Mouse (Mus musculus) layer of hippocampus, adult 9-10 months (tissue): ENCODE results near the gene Tceal5.

ENCODE experiments used
- DNase-seq: peaks from one replicate; pipeline ENCODE4 v3.0.0; 2022; ENCODE audit warnings: low spot score

Gene Tceal5

GRCm38 (mm10) chrX:136172118-136172551 is 31.5 kb downstream of the Tceal5 start, which contains the start of gene Tceal8:
TSS of gene Tceal8 (minus strand) at chrX:136172342.
- peak; percentile 37 for DNase-seq

GRCm38 (mm10) chrX:136171189-136172117 is 32.2 kb downstream of the Tceal5 start:
- DNase-seq: peak; percentile 1

GRCm38 (mm10) chrX:136170625-136171024 is 33.1 kb downstream of the Tceal5 start:
- no peak for DNase-seq
